Mouse (Mus musculus) bone marrow macrophage, adult 2 months (primary cell): Measurements from ENCODE around the gene Pacsin2.

Experiments used
- CTCF ChIP-seq: IDR thresholded peaks from 2 replicates; pipeline ENCODE4 v1.5.1; 2012; ENCODE audit warnings: low read depth, mild to moderate bottlenecking, low read length, moderate library complexity
- POLR2A ChIP-seq: IDR thresholded peaks from 2 replicates; pipeline ENCODE4 v1.6.1; 2012; ENCODE audit warnings: mild to moderate bottlenecking, low read depth, low read length, borderline replicate concordance

- TF ChIP-seq CTCF (no peak), POLR2A (no peak)
These were observed 8.8 kb downstream of the Pacsin2 start for GRCm38 (mm10) chr15:83455637-83456036.
